Mouse (Mus musculus) embryonic fibroblast, embryonic 13.5 days (primary cell): ENCODE measurements around the gene Phactr4. TPM values are rescaled to one million over a fixed set of nuclear protein-coding genes. Genes with fewer than 3 reads are reported as not detected.

ENCODE experiments used
- H3K27ac ChIP-seq: 2 replicates; pipeline ENCODE4 v1.5.1; 2012; ENCODE audit warnings: low read length, control low read depth, inconsistent platforms; ENCODE audit not compliant: insufficient read depth
- H3K4me1 ChIP-seq: 2 replicates; pipeline ENCODE4 v1.6.1; 2011; ENCODE audit warnings: low read length; ENCODE audit not compliant: control insufficient read depth, insufficient read depth
- H3K4me3 ChIP-seq: 2 replicates; pipeline ENCODE4 v1.5.1; 2011; ENCODE audit warnings: mild to moderate bottlenecking, control low read depth, low read length; ENCODE audit not compliant: insufficient read depth
- CTCF ChIP-seq: IDR thresholded peaks from 2 replicates; pipeline ENCODE4 v1.5.1; 2011; ENCODE audit warnings: mild to moderate bottlenecking, control low read depth, low read length, moderate library complexity, borderline replicate concordance; ENCODE audit not compliant: insufficient read depth
- POLR2A ChIP-seq: IDR thresholded peaks from 2 replicates; pipeline ENCODE4 v1.6.1; 2011; ENCODE audit warnings: low read depth, mild to moderate bottlenecking, control low read depth, low read length, moderate library complexity
- polyA plus RNA-seq: library from polyadenylated mRNA; stranded (reverse); fragments of >200 nt; gene quantifications from 2 replicates; pipeline ENCODE4 v1.2.4, GENCODE M21; 2011; ENCODE audit warnings: low read depth; ENCODE audit not compliant: missing spikeins, insufficient read length

Gene Phactr4
- polyA plus RNA-seq, 1 experiment, result 28.5 TPM

DNA sequence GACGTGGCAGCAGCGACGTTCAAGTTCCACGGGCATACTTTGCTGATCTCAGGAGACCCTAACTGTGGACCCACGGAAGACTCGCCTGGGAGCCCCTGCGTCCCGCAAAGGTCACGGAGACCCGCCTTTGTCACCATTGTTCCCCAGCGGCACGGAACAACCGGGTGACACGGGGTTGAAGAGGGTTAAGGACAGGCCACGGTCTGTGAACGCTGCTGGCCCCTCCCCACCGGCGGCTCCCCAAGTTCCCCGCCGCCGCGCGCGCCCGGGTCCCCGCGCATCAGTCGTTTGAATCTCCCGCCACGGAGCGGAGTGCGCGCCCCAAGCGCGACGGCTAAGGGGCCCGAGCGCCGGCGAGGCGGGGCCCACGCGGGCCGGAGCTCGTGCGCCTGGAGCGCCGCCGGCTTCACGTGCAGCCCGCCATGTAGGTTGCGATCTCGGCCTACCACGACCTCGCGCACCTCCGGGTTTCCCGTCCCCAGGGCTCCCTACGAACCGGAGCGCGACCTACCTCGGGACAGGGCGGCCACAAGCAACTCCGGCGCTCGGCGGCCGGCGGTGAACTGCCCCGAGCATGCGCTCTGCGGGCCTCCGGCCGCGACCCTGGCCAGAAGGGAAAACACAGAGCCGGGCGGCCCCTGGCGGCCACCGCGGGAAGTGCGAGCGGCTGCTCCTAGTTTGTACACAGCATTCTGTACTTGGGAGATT, 77.0 kb downstream of the Phactr4 start:
- peak overlapping the region; percentile 60 for H3K4me3 ChIP-seq
- peak overlapping the region; percentile 50 for H3K27ac ChIP-seq
- no peaks in the 10 kb centered on the region for H3K4me1 ChIP-seq
- TF ChIP-seq CTCF (peak; percentile 45; the same call in 1 of the 2 replicates), POLR2A (peak; percentile 85)

DNA sequence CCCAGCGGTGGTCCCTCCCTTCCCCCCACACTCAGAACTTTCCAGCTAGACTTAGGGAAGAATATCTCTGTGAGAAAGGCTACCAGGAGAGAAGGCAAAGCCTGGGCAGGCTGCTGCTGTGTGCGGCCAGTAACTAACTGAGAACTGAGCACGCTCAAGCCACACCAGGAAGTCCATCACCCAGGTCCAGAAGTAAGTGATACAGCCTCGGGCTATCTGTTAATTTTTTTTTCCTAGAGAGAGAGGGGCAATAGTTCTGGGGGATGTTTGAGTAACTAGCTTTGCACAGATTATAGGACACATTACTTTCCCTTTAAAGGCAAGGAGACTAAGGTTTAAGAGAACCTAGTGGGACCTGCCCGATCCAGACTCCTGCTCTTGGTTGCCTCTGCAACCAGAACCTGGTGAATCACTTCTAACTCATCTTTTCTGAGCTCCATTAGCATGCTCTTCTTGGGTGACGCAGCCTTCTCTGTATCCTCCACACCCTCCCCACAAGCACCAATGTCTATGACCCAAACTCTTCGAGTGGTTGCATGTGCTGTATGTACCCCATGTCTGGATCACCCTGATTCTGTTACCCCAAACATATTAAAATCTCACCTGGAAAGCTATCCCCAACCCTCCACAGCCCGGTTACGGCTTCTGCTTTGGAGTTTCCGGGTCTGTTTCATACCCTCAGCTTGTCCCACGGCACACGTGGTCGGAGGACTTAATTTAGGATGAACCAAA, 77.7 kb downstream of the Phactr4 start:
- peak overlapping the region; percentile 38 for H3K27ac ChIP-seq
- TF ChIP-seq CTCF (no peak), POLR2A (0 out of 2 replicates have a peak, but pooled peaks have one; percentile 7)
- H3K4me3 ChIP-seq, result peak overlapping the region; percentile 60
- no peaks in the 10 kb centered on the region for H3K4me1 ChIP-seq

GRCm38 (mm10) chr4:132341451-132341850, 80.8 kb downstream of the Phactr4 start:
- Histone ChIP-seq H3K27ac (no peak overlapping the region), H3K4me1 (no peaks in the 10 kb centered on the region), H3K4me3 (no peak overlapping the region)
- no peak for TF ChIP-seq POLR2A

- no peak for TF ChIP-seq POLR2A
- no peak for TF ChIP-seq CTCF
- no peak overlapping the region for H3K27ac ChIP-seq
- H3K4me3 ChIP-seq, result no peak overlapping the region
- H3K4me1 ChIP-seq, result no peaks in the 10 kb centered on the region
Measured at GRCm38 (mm10) chr4:132338943-132339342, 83.3 kb downstream of the Phactr4 start.

DNA sequence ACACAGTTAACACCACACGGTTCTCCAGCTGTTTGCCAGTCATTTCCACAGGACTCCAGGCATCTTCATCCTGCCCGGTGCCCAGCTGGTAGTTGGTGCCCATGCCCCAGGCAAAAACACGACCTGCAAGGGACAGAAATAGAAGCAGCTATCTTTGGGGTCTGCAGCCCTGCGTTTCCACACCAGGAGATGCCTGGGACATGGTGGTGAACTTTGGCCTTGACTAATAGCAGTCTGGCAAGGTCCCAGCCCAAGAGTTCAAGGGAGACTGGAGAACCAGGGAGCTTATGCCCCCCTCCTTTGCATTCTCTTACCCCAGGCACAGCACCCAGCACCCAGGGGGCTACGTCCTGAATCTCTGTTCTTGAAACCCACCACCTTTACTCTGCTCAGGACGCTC, 89.4 kb downstream of the Phactr4 start:
- no peak overlapping the region for H3K27ac ChIP-seq
- H3K4me1 ChIP-seq, result peaks cover 4% of the 10 kb centered on the region
- TF ChIP-seq CTCF, result no peak
- no peak for TF ChIP-seq POLR2A
- no peak overlapping the region for H3K4me3 ChIP-seq

GRCm38 (mm10) chr4:132331960-132332359, 90.3 kb downstream of the Phactr4 start:
- Histone ChIP-seq H3K4me3 (no peak overlapping the region), H3K27ac (no peak overlapping the region), H3K4me1 (peaks cover 4% of the 10 kb centered on the region)
- TF ChIP-seq POLR2A (no peak), CTCF (no peak)

DNA sequence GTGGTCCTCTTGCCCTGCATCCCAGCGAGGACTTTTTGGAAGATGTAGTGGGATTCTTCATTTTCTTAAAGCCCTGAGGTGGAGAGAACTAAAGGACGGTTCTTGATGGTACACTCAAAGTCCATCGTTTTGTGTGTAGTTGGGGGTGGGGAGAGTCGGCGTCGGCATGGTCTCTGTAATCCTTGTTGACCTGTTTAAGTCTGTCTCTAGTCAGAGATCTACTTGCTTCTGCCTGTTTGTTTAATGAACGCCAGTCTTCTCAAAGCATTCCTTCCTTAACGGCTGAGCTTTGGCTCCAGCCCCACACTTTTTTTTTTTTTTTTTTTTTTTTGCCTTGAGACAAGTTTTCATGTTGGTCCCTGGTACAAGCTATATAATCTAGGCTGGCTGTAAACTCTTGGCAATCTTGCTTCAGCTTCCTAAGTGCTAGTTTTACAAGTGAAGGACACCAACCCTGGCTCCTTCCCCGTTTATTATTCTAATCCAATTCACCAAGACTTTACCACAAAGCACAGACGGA, 92.4 kb downstream of the Phactr4 start:
- H3K27ac ChIP-seq, result peak overlapping the region; percentile 92
- peak overlapping the region; percentile 76 for H3K4me3 ChIP-seq
- TF ChIP-seq POLR2A (no peak), CTCF (no peak)
- peaks cover 4% of the 10 kb centered on the region for H3K4me1 ChIP-seq

DNA sequence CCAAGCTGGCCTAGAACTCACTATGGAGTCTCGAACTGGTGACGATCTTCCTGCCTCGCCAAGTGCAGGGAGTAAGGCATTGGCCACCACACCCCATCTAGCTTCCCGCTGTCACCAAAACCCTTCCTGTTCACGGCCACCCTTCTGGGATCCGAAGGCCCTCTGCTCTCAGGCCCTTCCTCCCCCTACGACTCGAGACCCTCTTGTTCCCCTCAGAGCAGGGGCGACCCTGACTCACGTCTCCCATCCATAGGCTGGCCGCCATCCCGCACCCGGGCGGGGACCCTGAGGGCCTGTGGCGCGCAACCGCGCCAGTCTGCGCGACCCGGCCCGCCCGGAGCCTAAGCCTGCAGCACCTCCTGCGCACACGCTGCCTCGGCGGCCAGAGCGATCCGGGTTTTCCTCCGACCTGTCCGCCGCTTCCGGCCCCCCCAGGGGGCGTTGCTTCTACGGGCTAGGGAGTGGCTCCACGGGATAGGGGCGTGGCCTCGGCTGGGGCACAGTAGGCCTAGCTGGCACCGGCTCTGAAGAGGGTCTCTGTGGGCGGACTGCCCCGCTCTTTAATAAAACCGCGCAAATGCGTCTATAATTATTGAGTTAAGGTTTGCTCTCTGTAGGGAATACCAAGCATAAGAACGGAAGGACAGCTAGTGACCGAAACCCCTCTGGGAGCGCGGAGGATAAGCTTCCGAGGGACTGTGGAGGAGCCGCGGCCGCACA, 93.0 kb downstream of the Phactr4 start, which contains the start of gene Trnau1ap:
Gene Trnau1ap, minus strand, starts transcription at position 424 of the 720 bp plus-strand sequence.
- peak within 1 kb of the TSS; percentile 92 for H3K27ac ChIP-seq
- peak; percentile 82 for TF ChIP-seq POLR2A
- no peak for TF ChIP-seq CTCF

DNA sequence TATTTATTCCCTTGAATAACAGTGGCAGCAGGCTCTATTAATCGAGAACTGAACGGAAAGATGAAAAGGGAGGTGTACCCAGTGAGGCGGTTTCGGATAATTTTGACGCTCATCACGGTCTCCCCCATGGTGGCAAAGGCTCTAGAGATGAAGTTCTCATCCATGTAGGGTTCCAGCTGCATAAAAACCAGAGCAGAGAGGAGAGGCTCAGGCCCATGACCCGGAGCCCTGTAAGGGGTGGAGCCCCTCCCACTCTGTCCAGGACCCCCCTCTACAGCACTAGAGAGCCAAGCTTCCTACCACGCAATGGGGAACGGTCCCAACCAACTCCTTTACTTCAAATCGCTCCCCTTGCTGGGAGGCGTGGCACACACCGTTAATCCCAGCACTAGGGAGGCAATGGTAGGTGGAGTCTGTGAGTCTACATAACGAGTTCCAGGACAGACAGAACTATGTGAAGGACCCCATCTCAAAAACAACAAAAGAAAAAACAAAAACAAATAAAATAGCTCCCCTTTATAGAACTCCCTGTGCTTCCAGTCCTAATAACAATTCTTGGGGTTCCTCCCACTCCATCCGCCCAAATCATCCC, 93.8 kb downstream of the Phactr4 start:
- peak overlapping the region; percentile 65; the same call in 1 of the 2 replicates for H3K27ac ChIP-seq

More for the DNA sequence above, 93.0 kb downstream of the Phactr4 start, which contains the start of gene Trnau1ap:
- peaks cover 4% of the 10 kb centered on the region for H3K4me1 ChIP-seq
- peak within 1 kb of the TSS; percentile 76 for H3K4me3 ChIP-seq

More for the DNA sequence above, 93.8 kb downstream of the Phactr4 start:
- Histone ChIP-seq H3K4me1 (peaks cover 4% of the 10 kb centered on the region), H3K4me3 (peak overlapping the region; percentile 76)
- TF ChIP-seq POLR2A (no peak), CTCF (no peak)
